Mouse (Mus musculus) lung, adult 2 months (tissue): ENCODE data around the gene Pex14.

Experiments used
- CTCF ChIP-seq: fragments of 200-500 bp; IDR thresholded peaks from 2 replicates; pipeline ENCODE4 v1.5.1; 2011; ENCODE audit warnings: mild to moderate bottlenecking, low read length, control low read depth; ENCODE audit not compliant: insufficient read depth
- POLR2A ChIP-seq: fragments of 200-500 bp; IDR thresholded peaks from 2 replicates; pipeline ENCODE4 v1.6.1; 2011; ENCODE audit warnings: low read depth, mild to moderate bottlenecking, control low read depth, low read length, borderline replicate concordance; ENCODE audit errors: extremely low read depth

- TF ChIP-seq POLR2A, result no peak
- no peak for TF ChIP-seq CTCF
Observed at GRCm38 (mm10) chr4:148972707-148973106, 127.0 kb downstream of the Pex14 start.
